Mouse (Mus musculus) common myeloid progenitor, adult 5-6 weeks (primary cell): ENCODE results near the gene Hmmr. TPM values are rescaled to one million over a fixed set of nuclear protein-coding genes. Genes with fewer than 3 reads are reported as not detected.

Source experiments
- ATAC-seq: replicated peaks from 2 replicates; pipeline ENCODE4 v1.8.0; 2016; ENCODE audit warnings: low read depth, mild to moderate bottlenecking, moderate TSS enrichment, inconsistent platforms; ENCODE audit not compliant: poor library complexity, severe bottlenecking
- total RNA-seq: library from RNA; stranded (forward); fragments of 200-1000, 187-1606 nt; gene quantifications from 2 replicates; pipeline ENCODE4 v1.2.3, GENCODE M21; 2017

Gene Hmmr
- 93.3 and 111 TPM in 2 replicates for total RNA-seq

DNA sequence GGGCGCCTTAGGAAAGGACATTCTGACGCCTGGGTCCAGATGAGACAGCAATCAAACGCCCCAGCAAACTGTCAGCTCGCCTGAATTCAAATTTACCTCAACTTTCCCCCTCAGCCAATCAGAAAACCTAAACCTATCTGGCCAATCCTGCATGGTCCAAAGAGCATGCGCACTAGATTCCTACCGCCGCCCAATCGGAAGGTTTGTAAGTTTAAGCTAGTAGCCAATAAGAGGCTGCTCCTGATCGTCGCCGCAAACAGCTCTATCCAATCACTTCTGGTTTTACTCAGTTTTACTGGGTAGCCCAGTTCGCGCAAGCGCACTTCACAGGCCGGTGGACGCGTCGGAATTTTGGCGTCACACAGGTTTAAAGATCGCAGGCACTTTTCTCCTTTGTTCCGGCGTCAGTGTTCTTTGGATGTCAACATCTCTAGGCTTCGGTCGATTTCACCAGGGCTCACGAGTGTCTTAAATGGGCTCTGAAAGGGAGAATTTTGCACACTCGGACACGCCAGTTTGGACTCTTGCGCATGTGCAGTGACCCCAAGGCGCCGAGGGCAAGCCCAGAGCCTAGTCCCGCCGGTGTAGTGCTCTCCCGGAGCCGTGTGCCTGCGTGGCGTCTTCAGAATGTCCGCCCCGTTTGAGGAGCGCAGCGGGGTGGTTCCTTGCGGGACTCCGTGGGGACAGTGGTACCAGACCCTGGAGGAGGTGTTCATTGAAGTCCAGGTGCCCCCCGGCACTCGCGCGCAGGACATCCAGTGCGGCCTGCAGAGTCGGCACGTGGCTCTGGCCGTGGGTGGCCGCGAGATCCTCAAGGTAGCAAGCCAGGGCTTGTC is at the start of gene Hmmr, which contains the start of gene Nudcd2:
Gene Hmmr, minus strand, starts transcription at position 84 of the 836 bp plus-strand sequence.
Gene Nudcd2, plus strand, starts transcription at position 329 of the 836 bp plus-strand sequence.
- peak; percentile 93 for ATAC-seq

- no peak for ATAC-seq
These were observed 48.6 kb upstream of the Hmmr start for GRCm38 (mm10) chr11:40781857-40782256.

- peak; percentile 65; the same call in 1 of the 2 replicates for ATAC-seq
These were observed 42.4 kb upstream of the Hmmr start for GRCm38 (mm10) chr11:40775315-40776269.

GRCm38 (mm10) chr11:40764690-40765089 is 31.5 kb upstream of the Hmmr start:
- ATAC-seq: no peak

- peak; percentile 98 for ATAC-seq
These were observed 30.2 kb upstream of the Hmmr start for GRCm38 (mm10) chr11:40763395-40763794.

GRCm38 (mm10) chr11:40759896-40760295 is 26.7 kb upstream of the Hmmr start:
- ATAC-seq: no peak

DNA sequence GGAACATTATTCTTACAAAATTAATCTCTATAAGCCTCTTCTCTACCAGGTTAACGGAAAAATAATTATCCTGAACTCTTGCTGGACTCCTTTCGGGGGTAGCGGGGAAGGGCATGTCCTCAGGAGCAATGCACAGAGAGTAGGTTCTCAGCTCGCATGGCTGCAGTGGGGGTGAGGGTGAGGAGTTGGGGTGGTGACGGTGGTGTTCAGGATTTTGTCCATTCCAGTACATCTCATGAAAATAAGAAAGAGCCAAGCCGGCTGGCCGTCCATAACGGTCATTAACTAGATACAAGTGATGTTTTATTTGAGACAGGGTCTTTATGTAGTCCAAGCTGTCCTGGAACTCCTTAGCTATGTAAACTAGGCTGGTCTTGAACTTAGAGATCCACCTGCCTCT is 22.7 kb upstream of the Hmmr start:
- no peak for ATAC-seq

DNA sequence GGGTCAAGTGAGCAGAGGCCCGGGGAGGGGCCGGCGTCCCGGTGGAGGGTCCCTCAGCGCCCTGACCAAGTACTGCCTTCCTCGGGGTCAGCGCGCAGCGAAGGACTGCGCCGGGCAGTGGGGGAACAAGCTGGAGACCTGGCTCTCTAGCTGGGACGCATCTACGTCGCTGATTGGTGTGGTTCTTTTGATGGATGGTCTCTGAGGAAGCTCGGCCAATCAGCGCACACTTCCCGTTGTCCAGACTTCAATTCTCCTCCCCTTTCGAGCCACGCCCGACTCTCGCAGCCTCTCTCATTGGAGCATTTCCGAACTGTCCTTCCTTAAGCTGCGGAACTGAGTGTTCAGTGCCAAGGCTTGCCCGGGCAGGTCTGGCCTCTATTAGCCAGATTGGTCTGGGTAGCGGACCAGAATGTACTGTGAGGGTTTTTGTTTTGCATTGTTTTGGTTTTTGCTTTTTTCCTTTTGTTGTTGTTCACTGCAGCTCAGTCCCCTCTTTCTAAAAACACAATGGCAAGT is 21.9 kb upstream of the Hmmr start, which contains the start of gene Ccng1:
Gene Ccng1, minus strand, starts transcription at position 203 of the 519 bp plus-strand sequence.
- ATAC-seq: peak; percentile 99

- ATAC-seq: peak; percentile 34
These were observed 21.5 kb upstream of the Hmmr start for GRCm38 (mm10) chr11:40754664-40755107.

GRCm38 (mm10) chr11:40753836-40754235 is 20.6 kb upstream of the Hmmr start:
- ATAC-seq: no peak

DNA sequence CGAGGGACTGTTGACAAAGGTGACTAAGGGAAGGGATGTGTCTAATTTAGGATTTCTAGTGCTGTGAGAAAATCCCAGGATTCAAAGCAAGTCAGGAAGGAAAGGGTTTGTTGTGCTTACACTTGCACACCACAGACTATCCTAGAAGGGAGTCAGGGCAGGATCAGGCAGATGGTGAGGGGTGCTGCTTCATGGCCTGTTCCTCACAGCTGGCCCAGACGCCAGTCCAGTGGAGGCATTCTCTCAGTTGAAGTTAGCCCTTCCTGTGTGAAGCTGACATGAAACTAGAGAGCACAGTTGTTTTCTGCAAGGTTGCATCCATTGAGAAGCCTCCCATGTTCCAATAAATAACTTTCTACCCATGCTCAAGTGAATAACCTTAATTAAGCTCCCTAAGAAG is 14.5 kb upstream of the Hmmr start:
- ATAC-seq: no peak

DNA sequence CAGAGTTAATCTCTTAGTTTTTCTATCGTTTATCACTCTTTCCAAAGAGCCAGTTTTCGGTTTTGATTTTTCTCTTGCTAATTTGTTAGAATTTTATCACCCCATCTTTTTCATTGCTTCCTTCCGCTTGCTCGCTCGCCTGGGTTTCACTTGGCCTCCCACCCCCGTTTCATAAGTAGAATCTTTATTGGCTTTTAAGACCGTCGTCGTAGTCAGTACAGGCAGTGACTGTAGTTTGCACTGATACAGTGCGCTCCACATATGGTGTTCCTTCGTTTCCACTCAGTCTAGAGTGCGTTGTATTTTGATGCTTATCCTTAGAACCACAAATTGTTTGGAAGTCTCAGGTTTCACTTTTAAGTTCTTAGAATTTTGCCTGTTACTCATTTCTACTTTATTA is 13.1 kb upstream of the Hmmr start:
- no peak for ATAC-seq

DNA sequence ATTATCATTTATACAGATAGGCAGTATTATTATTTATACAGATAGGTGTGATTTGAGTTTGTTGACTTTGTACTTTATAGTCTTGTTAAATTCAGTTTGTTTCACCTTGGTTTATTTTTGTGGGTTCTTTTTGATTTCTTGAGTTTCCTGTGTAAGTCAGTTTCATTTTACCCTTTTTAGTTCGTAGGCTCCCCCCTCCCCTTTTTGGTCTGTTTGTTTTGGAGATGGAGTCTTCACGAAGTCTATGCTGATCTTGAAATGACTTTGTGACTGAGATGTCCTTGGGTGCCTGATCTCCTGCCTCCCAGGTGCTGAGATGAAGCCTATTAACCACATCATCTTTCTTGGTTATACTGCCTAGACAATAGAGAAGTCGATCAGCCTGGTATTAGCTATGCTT is 11.1 kb upstream of the Hmmr start:
- ATAC-seq: no peak

DNA sequence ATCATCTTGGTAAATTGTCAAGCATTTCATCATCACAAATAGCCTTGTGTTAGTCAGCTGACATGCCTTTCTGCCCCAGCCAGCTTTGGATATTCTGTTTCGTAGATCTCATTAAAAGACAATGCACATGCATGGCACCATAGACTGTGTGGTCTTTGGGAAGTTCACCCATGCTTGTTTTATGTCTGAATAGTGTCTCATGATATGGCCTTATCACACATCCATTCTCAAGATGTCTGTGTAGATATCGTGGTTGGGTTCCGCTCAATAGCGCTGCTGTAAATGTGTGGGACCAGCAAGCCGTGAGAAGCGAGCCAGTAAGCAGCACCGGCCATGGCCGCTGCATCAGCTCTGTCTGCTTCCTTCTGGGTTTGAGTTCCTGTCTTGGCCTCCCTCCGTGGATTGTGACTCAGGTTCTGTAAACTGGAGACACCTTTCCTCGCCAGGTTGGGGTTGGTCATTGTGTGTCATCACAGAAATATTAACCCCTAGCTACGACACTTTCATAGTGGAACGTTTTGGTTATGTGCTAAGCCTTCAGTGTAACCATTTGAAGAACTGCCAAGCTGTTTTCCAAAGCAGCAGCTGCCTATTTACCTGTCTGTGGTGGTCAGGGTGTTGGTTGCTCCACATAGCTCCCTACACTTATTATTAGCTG is 8.5 kb upstream of the Hmmr start:
- ATAC-seq: no peak

- ATAC-seq: no peak
These were observed 4.1 kb upstream of the Hmmr start for GRCm38 (mm10) chr11:40737369-40737768.

DNA sequence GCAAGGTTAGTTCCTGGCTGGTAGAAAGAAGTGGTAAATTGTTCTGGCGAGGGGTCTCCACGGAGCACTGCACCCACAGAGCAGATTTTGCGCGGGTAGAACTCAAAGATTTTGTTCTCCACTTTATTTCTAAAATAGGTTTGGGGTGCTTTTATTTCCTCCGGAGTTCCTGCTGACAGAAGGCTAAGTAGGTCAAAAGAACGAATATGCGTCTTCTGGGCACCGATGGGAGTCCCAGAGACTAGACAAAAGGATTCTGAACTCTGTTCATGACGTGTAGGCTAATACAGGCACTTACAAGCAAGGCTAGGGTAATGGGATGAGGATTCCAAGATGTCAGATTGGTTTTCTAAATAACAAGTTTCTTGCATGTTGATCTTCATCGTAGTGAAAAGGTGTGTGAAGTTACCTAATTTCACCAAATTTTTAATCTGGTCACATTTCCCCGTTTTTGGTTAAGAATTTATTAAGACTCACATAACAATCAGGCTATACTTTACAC is 1.1 kb upstream of the Hmmr start:
- ATAC-seq: no peak

GRCm38 (mm10) chr11:40732997-40733338 is 254 bp downstream of the Hmmr start:
- peak; percentile 6; the same call in 1 of the 2 replicates for ATAC-seq

- peak; percentile 73 for ATAC-seq
These were observed 14.9 kb downstream of the Hmmr start for GRCm38 (mm10) chr11:40718324-40718723.

DNA sequence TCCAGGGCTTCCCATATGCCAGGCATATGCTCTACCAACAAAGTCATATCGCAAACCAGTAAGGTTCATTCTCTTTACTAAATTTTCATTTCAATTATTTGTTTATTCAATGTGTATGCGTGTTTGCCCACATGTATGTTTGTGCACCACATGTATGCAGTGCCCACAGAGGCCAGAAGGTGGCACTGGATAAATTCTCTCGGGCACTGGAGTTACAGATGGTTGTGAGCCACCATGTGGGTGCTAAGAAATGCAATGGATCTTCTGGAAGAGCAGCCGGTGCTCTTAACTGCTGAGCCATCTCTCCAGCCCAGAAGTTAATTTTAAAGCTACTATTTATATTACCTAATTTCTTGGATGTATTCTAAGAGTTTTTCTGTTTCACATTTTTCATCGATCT is 17.7 kb downstream of the Hmmr start:
- 0 out of 2 replicates have a peak, but pooled peaks have one; percentile 45 for ATAC-seq

- 0 out of 2 replicates have a peak, but pooled peaks have one; percentile 10 for ATAC-seq
These were observed 19.4 kb downstream of the Hmmr start for GRCm38 (mm10) chr11:40713858-40714257.
